Mouse (Mus musculus) lung, postnatal 0 days (tissue): ENCODE measurements around the gene Nfatc2. TPM values are rescaled to one million over a fixed set of nuclear protein-coding genes. Genes with fewer than 3 reads are reported as not detected.
A peak's percentile ranks its signal among the peaks of the same experiment; 100 is the strongest.

ENCODE experiments used
- ATAC-seq: fragments of 200-750 bp; cut with Nextera tagmentation; 2 replicates; pipeline ENCODE4 v1.8.0; 2017; ENCODE audit warnings: moderate library complexity
- DNase-seq: peaks from one replicate; pipeline ENCODE4 v3.0.0-alpha.2; 2016; ENCODE audit warnings: low spot score
- H3K27ac ChIP-seq: fragments of 300-500 bp; sonication (generic); 2 replicates; pipeline ENCODE4 v1.5.1; 2014; ENCODE audit warnings: antibody characterized with exemption, mild to moderate bottlenecking, low read length, mixed read lengths
- H3K27me3 ChIP-seq: fragments of 300-500 bp; sonication (generic); replicated peaks from 2 replicates; pipeline ENCODE4 v1.6.1; 2014; ENCODE audit warnings: low read length, mixed read lengths; ENCODE audit not compliant: insufficient read depth
- H3K36me3 ChIP-seq: fragments of 300-500 bp; sonication (generic); 2 replicates; pipeline ENCODE4 v1.6.1; 2014; ENCODE audit warnings: low read length, mixed read lengths; ENCODE audit not compliant: insufficient read depth
- H3K4me1 ChIP-seq: fragments of 300-500 bp; sonication (generic); 2 replicates; pipeline ENCODE4 v1.6.1; 2014; ENCODE audit warnings: antibody characterized with exemption, low read depth, low read length, mixed read lengths; ENCODE audit not compliant: insufficient read depth
- H3K4me2 ChIP-seq: fragments of 300-500 bp; sonication (generic); replicated peaks from 2 replicates; pipeline ENCODE4 v1.6.1; 2014; ENCODE audit warnings: low read depth, mild to moderate bottlenecking, low read length, moderate library complexity, mixed read lengths
- H3K4me3 ChIP-seq: fragments of 300-500 bp; sonication (generic); 2 replicates; pipeline ENCODE4 v1.5.1; 2014; ENCODE audit warnings: low read depth, low read length
- H3K9ac ChIP-seq: fragments of 300-500 bp; sonication (generic); replicated peaks from 2 replicates; pipeline ENCODE4 v1.6.1; 2014; ENCODE audit warnings: low read depth, mild to moderate bottlenecking
- H3K9me3 ChIP-seq: fragments of 300-500 bp; sonication (generic); 2 replicates; pipeline ENCODE4 v1.6.1; 2016; ENCODE audit warnings: low read length, mixed read lengths
- CTCF ChIP-seq: IDR thresholded peaks from 2 replicates; pipeline ENCODE4 v1.5.1; 2016; ENCODE audit warnings: antibody characterized with exemption, mild to moderate bottlenecking
- EP300 ChIP-seq: IDR thresholded peaks from 2 replicates; pipeline ENCODE4 v1.6.1; 2016; ENCODE audit warnings: antibody characterized with exemption, mild to moderate bottlenecking, control low read depth
- WGBS: fragments of 180-500 bp; shearing (Covaris S2); extraction: QIAGEN DNeasy Blood & Tissue Kit; methylation state at CpG from one replicate; pipeline ENCODE4 v1.1.7; 2014; 5-methylcytosine and 5-hydroxymethylcytosine counted together
- polyA plus RNA-seq: library from polyadenylated mRNA; unstranded; fragments of >200 nt; fragmentation: Nextera tagmentation; extraction: Ambion mirVana; gene quantifications from 2 replicates; pipeline ENCODE4 v1.2.1, GENCODE M21; 2015

Gene Nfatc2
- polyA plus RNA-seq, 1 experiment from 2014 or later: 0.72 TPM

DNA sequence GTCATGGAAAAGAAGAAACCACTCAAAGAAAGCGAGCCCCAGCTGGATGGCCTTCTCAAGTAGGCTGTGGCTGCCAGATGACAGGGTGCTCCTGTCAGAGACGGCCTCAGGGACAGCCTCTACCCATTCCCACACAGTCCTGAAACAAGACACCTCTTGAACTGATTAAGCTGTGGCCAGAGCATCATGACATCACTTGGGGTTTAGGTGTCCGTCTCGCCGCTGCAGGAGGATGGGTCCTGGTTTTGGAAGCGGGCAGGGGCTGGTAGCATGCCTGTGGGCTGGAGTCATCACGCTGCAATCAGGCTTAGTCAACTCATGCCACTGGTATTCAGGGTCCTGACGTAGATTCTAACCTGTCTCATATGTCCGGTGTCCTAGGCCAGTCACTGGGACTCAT is 142.9 kb downstream of the Nfatc2 start:
- Histone ChIP-seq H3K4me3 (no peak overlapping the region), H3K27me3 (no peaks in the 10 kb centered on the region), H3K27ac (no peak overlapping the region), H3K36me3 (no peaks in the 10 kb centered on the region), H3K4me1 (no peaks in the 10 kb centered on the region), H3K4me2 (no peak overlapping the region), H3K9ac (no peak overlapping the region), H3K9me3 (no peaks in the 10 kb centered on the region)
- no peak for DNase-seq
- TF ChIP-seq EP300 (no peak), CTCF (no peak)
- 69% methylated on average over 9 of the region's 9 CpGs for whole genome bisulfite sequencing
- ATAC-seq: peak; percentile 13; the same call in 1 of the 2 replicates

DNA sequence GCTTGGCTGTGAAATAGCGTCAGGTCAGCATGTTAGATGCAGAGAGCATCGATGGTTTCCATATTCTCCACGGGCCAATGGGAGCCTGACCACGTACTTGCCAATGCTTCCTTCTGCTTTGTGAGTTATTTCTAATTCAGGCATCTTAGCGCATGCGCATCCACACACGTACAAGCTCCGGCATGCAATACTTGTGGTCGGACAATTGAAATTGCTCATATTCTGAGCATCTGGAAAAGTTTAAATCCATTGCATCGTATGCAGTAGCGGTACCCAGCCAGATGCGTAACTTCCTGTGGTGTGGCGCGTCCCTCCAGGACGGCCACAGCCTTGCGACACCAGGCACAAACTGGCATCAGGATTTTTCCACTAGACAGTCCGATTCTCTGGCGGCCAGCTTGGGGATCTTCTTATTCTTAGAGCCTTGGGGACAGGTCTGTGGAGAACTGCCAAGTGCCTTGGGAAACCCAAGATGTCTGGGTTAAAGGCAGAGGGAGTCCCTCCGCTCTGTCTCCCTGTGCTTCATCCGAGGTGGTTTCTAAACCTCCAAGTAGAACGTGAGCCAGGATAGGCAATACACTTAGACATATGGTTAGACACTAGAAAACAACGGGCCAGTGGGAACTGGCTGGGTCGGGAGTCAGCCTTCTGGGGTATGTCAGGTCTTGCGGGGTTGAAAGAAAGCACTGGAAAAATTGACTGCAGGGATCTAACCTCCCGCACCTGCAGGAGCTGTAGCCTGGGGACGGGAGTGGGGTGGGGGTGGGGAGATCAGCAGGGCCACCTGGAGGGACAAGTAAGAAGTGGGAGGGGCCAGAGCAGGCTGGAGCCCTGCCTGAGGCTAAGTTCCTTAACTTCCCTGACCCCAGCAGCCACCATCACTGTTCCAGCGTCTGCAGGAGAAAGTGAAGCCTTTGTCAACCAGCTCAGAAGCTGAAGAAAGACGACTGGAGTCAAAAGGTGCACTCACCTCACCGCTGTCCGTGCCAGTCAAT is 149.4 kb downstream of the Nfatc2 start:
- 58% methylated on average over 30 of the region's 30 CpGs for WGBS
- Histone ChIP-seq H3K9ac (no peak overlapping the region), H3K27me3 (no peaks in the 10 kb centered on the region), H3K9me3 (no peaks in the 10 kb centered on the region), H3K4me1 (no peaks in the 10 kb centered on the region), H3K27ac (no peak overlapping the region), H3K36me3 (no peaks in the 10 kb centered on the region), H3K4me3 (no peak overlapping the region), H3K4me2 (no peak overlapping the region)
- DNase-seq: no peak
- no peak for TF ChIP-seq EP300
- TF ChIP-seq CTCF: no peak
- no peak for ATAC-seq

DNA sequence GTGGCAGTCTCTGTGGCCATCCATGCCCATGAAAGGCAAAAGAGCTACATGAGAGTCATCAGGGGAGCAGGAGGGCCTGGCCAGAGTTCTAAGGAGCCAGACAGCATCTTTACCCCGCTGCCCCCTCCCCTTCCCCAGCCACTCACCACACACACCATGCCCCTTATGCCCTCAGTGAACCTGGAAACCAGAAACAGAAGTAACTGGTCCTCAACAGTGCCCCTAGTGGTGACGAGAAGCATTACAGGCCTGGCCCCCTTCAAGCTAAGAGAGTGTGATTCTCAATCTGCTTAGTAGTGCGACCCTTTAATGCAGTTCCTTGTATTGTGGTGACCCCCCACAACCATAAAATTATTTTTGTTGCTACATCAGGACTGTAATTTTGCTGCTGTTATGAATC is 150.5 kb downstream of the Nfatc2 start:
- H3K4me2 ChIP-seq: no peak overlapping the region
- no peak overlapping the region for H3K9ac ChIP-seq
- H3K27me3 ChIP-seq: 0 out of 2 replicates have a peak, but pooled peaks cover under 1% of the 10 kb centered on the region
- DNase-seq (peak; percentile 28), ATAC-seq (no peak)
- no peaks in the 10 kb centered on the region for H3K9me3 ChIP-seq
- H3K27ac ChIP-seq: no peak overlapping the region
- H3K4me1 ChIP-seq: no peaks in the 10 kb centered on the region
- H3K36me3 ChIP-seq: no peaks in the 10 kb centered on the region
- TF ChIP-seq EP300: no peak
- peak; percentile 91 for TF ChIP-seq CTCF
- H3K4me3 ChIP-seq: no peak overlapping the region
- WGBS: 9% methylated on average over 3 of the region's 3 CpGs

DNA sequence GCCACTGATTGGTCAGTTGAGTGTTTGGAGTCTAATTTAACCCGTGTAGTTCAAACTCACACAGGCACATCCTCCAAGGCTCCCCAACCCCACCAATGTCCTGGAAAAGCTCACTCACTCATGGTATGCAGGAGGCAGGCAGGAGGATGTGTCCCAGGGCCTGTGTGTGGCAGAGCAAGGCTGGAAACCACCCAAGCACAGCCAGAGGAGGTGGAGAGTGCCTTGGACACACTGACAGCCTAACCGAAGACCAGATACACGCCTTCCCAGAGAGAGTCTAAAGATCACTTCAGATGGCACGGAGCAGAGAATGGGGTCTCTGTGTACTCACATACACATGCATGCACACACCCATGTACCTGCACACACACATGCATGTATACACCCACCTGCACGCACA is 153.4 kb downstream of the Nfatc2 start:
- H3K27ac ChIP-seq: no peak overlapping the region
- TF ChIP-seq EP300 (no peak), CTCF (no peak)
- H3K4me2 ChIP-seq: no peak overlapping the region
- no peaks in the 10 kb centered on the region for H3K4me1 ChIP-seq
- no peaks in the 10 kb centered on the region for H3K36me3 ChIP-seq
- 47% methylated on average over 5 of the region's 5 CpGs for WGBS
- no peaks in the 10 kb centered on the region for H3K9me3 ChIP-seq
- DNase-seq (no peak), ATAC-seq (no peak)
- 0 out of 2 replicates have a peak, but pooled peaks cover 8% of the 10 kb centered on the region for H3K27me3 ChIP-seq
- no peak overlapping the region for H3K4me3 ChIP-seq
- no peak overlapping the region for H3K9ac ChIP-seq

DNA sequence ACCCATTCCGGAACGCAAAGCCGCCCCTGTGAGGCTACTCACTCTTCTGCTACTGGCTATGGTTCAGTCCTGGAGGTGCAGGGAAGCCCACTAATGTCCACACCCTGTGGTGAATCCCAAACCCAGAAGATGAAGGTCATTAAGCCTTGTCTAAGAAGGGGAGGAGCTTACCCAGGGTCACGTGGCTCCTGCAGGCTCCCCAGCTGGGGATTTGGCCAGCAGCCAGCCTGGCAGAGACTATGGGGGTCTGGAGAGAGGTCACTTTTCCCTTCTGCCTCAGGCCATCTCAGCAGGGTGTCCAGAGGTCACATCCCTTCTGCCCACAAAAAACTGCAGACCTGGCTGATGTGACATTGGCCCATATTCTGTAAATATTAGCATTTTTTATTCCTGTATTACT is 153.9 kb downstream of the Nfatc2 start:
- no peak overlapping the region for H3K4me2 ChIP-seq
- TF ChIP-seq CTCF: no peak
- no peak for TF ChIP-seq EP300
- WGBS: 13% methylated on average over 4 of the region's 4 CpGs
- H3K36me3 ChIP-seq: no peaks in the 10 kb centered on the region
- DNase-seq: peak; percentile 35
- 0 out of 2 replicates have a peak, but pooled peaks cover 8% of the 10 kb centered on the region for H3K27me3 ChIP-seq
- no peak overlapping the region for H3K4me3 ChIP-seq
- no peak overlapping the region for H3K9ac ChIP-seq
- no peaks in the 10 kb centered on the region for H3K4me1 ChIP-seq
- no peak overlapping the region for H3K27ac ChIP-seq
- 0 out of 2 replicates have a peak, but pooled peaks have one; percentile 16 for ATAC-seq
- H3K9me3 ChIP-seq: no peaks in the 10 kb centered on the region

DNA sequence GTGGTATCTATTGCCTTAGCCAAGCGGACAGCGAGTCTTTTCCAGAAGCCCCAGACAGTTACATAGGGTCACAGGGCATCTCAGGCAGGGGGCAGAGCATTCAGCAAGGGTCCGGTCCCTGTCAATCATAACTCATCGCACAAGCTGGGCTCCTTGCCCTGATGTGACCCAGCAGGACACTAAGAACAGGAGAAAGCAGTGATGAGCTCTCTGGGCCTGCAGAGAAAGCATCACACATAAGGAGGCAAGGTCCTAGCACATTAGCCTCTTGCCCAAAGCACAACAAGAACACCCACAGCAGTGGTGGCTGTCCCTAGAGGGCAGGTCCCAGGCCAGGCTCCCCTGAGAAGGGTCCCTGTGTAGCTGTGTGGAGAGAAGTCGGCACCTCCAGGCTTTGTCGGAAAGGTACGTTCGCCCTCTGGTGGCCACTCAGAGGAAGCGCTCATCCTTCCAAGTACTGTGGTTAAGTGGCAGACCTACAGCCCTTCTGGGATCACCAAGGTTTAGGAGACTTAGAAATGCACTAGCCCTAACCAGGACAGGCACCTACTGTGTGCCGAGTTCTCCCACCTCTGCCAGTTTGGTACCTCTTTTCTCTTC is 156.1 kb downstream of the Nfatc2 start:
- 29% methylated on average over 10 of the region's 10 CpGs for WGBS
- Histone ChIP-seq H3K4me2 (no peak overlapping the region), H3K9me3 (no peaks in the 10 kb centered on the region), H3K36me3 (no peaks in the 10 kb centered on the region), H3K9ac (no peak overlapping the region), H3K4me3 (no peak overlapping the region), H3K4me1 (no peaks in the 10 kb centered on the region), H3K27ac (no peak overlapping the region), H3K27me3 (0 out of 2 replicates have a peak, but pooled peaks cover 8% of the 10 kb centered on the region)
- ATAC-seq (peak; percentile 75), DNase-seq (peak; percentile 77)
- no peak for TF ChIP-seq EP300
- peak; percentile 96 for TF ChIP-seq CTCF
